Mouse (Mus musculus) layer of hippocampus, postnatal 36 days (tissue): ENCODE measurements around the gene Hs3st1. TPM values are rescaled to one million over a fixed set of nuclear protein-coding genes. Genes with fewer than 3 reads are reported as not detected.
"Not testable (repeated sequence)": the region's sequence is repeated elsewhere in the genome, so short reads cannot be mapped to it uniquely, and the experiment has no call there.

Source experiments
- DNase-seq, 2 experiments: peaks; one replicate each; pipeline ENCODE4 v3.0.0; 2022
- total RNA-seq, 2 experiments: library from RNA; stranded (reverse); gene quantifications; 2 replicates each; pipeline ENCODE4 v1.2.3; 2021

Gene Hs3st1
- 10 to 100 TPM; 23.5 to 26.3 TPM for total RNA-seq

- not testable (repeated sequence) for DNase-seq
Observed at GRCm38 (mm10) chr5:39755375-39755774, at the start of gene Hs3st1. Gene Hs3st1 (minus strand): TSS chr5:39755475.

DNA sequence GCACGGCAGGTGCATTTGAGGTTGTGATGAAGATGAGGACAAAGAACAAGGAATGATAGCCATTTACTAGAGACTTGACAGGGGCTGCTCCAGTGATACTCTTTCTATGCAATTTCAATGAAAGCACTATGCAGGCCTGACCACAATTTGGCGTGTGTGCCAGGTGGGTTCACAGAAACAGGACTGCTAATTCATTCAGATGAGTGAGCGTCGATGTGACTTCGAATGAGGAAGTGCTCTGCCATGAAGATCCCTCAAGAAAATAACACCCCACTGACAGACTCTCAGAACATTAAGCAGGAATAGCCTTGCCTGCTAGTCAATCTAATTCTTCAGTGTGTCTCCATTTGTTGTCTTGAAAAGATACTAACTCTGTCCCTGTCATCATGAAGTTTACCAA lies 49.4 kb upstream of the Hs3st1 start:
- DNase-seq = no peak

DNA sequence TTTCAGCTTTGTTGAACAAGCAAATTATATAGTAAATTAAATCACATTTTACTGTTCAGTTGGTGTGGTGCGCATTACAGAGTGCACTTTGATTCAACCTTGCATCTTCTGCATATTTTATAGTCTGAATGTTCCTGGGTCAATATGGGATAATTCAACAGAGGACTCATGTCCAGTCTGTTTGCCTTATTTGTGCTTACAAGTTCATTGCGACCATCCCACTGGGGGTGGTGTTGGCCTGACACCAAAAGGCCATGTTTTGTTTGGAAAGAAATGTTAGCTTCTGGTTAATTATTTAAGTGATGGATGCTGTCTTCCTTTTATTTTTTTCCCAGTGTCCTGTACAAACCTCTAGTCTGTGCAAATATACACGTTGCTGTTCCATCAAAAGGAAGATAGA lies 48.7 kb upstream of the Hs3st1 start:
- no peak for DNase-seq

GRCm38 (mm10) chr5:39803457-39803856 lies 48.2 kb upstream of the Hs3st1 start:
- peak in 1 of 2 experiments; percentile 12 for DNase-seq

GRCm38 (mm10) chr5:39802110-39802509 lies 46.8 kb upstream of the Hs3st1 start:
- DNase-seq = no peak

- no peak for DNase-seq
Observed at GRCm38 (mm10) chr5:39777094-39777710, 21.9 kb upstream of the Hs3st1 start.

DNA sequence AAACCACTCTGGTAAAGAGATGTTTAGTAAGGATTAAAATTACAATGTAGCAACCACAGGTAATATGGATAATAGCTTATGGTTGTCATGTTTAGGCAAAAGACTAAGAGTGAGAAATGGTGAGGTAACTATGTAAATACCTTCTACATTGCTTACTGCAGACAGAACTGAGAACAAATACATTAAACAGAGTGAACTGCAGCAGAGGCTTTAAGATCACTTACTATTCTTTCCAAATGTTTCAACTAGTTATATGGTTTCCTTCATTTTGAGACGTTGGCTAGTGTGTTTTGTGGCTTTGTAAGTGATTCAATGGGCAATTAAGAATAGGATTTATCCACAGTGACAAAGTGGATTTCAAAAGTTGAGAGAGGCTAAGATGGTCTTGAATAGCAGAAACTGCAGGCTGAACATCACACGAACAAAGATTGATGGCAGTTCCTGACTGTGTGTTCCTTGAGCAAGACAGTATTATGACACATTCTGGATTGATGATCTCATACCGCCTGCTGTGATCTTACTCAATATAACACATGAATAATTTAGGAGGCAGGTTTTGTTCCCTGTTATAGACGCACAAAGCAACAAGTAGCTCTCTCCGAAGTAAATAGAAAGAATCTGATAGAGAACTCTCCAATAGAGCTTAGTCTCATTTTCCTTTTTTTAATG lies 16.5 kb upstream of the Hs3st1 start:
- no peak for DNase-seq

GRCm38 (mm10) chr5:39761682-39762456 lies 6.6 kb upstream of the Hs3st1 start:
- no peak for DNase-seq

- no peak for DNase-seq
Observed at GRCm38 (mm10) chr5:39758890-39759475, 3.7 kb upstream of the Hs3st1 start.

DNA sequence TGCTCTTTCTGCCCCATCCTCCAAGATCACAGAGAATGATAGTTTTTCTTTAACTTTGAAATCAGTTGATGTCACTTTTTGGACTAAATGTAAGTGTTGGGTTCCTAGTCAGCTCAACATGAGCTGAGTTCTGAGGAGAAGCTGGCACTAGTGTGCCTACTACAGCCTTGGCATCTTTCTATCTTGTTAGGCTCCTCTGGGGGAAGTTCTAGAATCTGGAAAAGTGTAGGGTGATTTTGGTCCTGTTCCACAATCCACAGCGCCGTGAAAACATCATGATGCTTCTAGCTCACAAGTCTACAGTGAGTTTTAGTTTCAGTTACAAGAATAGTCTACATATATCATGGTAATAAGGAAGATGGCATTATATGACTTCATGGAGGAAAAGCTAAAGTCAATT lies 18.4 kb downstream of the Hs3st1 start:
- no peak for DNase-seq

GRCm38 (mm10) chr5:39733750-39734443 lies 21.4 kb downstream of the Hs3st1 start:
- no peak for DNase-seq

GRCm38 (mm10) chr5:39733013-39733749 lies 22.1 kb downstream of the Hs3st1 start:
- no peak for DNase-seq

- no peak for DNase-seq
Observed at GRCm38 (mm10) chr5:39715694-39716550, 39.4 kb downstream of the Hs3st1 start.

DNA sequence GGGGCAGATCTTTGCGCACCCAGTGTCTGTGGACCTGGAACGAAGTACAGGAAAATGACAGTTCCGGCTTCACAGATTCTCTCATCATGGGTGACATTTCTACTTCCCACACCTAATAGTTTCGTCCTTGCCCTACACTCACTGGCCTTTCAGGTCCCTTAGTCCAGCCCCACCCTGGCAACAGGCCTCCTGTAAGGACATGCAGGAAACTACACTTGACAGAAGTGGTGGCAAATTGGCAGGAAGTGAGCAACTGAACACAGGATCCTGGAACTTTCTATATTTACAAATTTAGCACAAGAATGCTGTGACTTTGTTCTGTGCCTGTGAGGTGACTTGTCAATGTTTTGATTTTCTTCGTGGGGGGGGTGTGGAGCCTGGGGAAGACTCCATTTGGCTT lies 40.1 kb downstream of the Hs3st1 start:
- DNase-seq = no peak

DNA sequence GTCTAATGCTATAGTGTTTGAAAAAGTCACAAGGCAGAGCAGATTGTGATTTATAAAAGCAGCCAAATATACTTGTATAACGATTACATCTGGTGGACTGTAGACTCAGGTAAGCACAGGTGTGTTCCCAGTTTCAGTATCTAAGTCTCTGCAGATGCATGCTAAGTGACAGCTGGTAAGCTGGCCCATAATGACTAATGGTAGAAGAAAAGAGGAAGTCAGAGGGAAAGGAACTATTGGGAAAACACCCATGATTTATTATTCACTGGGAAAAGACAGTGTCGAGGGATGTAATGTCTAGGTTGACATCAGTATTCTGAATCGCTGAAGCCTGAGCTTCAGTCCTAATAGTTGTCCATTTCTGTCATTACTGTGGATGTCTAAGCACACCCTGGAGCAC lies 49.7 kb downstream of the Hs3st1 start:
- DNase-seq = no peak

GRCm38 (mm10) chr5:39660826-39661225 lies 94.4 kb downstream of the Hs3st1 start:
- no peak for DNase-seq

DNA sequence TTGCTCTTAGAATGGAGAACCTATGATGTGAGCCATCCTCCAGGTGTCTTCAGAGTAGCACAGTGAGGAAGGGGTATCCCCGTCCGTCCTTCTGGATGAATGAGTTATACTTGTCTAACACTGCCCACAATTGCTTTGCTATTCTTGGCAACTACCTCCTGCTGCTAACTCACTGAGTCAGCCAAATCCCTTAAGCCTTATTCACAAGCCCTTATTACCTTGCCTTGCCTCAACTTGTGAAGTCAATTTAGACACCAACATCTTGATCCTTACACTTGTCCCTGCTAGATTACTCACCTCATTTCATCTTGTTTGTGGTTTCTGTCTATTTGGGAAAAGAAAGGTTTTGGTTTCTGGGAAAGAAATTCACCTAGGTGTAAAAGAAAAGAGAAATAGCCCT lies 95.9 kb downstream of the Hs3st1 start:
- DNase-seq = no peak

- DNase-seq = no peak
Observed at GRCm38 (mm10) chr5:39644827-39645380, 110.4 kb downstream of the Hs3st1 start.

DNA sequence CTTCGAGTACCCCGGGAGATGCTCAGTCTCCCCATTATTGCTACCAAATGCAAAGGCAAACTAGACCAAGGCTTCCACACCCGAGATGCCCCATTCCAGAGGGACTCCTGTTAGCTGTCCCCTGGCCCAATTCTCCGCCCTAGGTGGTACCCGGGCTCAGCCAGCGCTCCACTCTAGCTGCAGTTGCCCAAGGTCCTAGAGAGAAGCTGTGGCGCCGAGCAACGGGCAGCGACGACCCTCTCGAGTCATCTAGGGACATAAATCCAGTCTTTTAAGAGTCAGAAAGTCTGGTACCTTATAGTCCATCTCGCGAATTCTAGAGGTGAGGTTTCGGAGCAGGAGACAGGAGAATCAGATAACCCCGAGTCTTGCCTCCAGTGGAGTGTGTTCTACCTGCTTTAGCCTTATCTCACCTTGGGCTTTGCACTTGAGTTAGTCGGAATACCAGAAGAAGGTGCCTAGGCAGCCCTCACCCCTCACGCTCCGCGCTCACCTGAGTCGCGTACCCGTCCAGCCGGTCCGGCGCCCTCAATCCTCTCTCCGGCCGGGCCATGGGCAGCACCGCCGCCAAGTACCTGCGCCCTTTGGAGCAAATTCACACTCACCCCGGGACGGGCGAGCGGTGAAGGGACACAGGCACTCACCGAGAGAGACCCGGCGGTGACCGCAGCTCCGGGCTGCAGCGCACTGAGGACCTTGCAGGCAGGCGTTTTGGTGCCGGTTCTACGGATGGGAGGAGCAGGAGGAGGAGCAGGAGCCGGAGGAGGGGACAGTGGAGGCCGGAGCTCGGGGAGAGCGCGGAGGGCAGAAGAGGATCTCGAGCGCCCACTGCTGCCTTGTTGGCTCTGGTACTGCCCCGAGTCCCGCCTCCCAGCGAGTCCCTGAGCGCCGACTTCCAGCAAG lies 111.1 kb downstream of the Hs3st1 start:
- DNase-seq = peak; percentile 90
